Mouse (Mus musculus) embryonic facial prominence, embryonic 13.5 days (tissue): ENCODE measurements at regions not wholly inside any gene's neighbourhood (a gene's known extent, or its start where the extent isn't known, plus 50 kb on each side); places are given as distances from the start of the nearest gene placed in this dataset.

Source experiments
- ATAC-seq: fragments of 200-750 bp; cut with Nextera tagmentation; 2 replicates; pipeline ENCODE4 v1.8.0; 2017; ENCODE audit warnings: low read depth; ENCODE audit not compliant: insufficient number of reproducible peaks, insufficient read depth, low FRiP score, low TSS enrichment
- H3K27ac ChIP-seq: fragments of 300-500 bp; sonication (generic); 2 replicates; pipeline ENCODE4 v1.5.1; 2015; ENCODE audit warnings: moderate library complexity, mild to moderate bottlenecking, inconsistent platforms
- H3K27me3 ChIP-seq: fragments of 300-500 bp; sonication (generic); 2 replicates; pipeline ENCODE4 v1.6.1; 2015; ENCODE audit warnings: mild to moderate bottlenecking, inconsistent platforms
- H3K36me3 ChIP-seq: fragments of 300-500 bp; sonication (generic); 2 replicates; pipeline ENCODE4 v1.6.1; 2015; ENCODE audit warnings: mild to moderate bottlenecking, inconsistent platforms
- H3K4me1 ChIP-seq: fragments of 300-500 bp; sonication (generic); 2 replicates; pipeline ENCODE4 v1.6.1; 2015; ENCODE audit warnings: inconsistent platforms
- H3K4me2 ChIP-seq: fragments of 300-500 bp; sonication (generic); 2 replicates; pipeline ENCODE4 v1.6.1; 2015; ENCODE audit warnings: moderate library complexity, mild to moderate bottlenecking, inconsistent platforms
- H3K4me3 ChIP-seq: fragments of 300-500 bp; sonication (generic); 2 replicates; pipeline ENCODE4 v1.5.1; 2015; ENCODE audit warnings: mild to moderate bottlenecking, inconsistent platforms
- H3K9ac ChIP-seq: fragments of 300-500 bp; sonication (generic); 2 replicates; pipeline ENCODE4 v1.6.1; 2015; ENCODE audit warnings: mild to moderate bottlenecking, inconsistent platforms
- H3K9me3 ChIP-seq: fragments of 300-500 bp; sonication (generic); 2 replicates; pipeline ENCODE4 v1.6.1; 2016; ENCODE audit warnings: inconsistent platforms
- WGBS: fragments of 180-500 bp; shearing (Covaris S2); methylation state at CpG from one replicate; pipeline ENCODE4 v1.1.7; 2015; ENCODE audit warnings: mixed read lengths; 5-methylcytosine and 5-hydroxymethylcytosine counted together

DNA sequence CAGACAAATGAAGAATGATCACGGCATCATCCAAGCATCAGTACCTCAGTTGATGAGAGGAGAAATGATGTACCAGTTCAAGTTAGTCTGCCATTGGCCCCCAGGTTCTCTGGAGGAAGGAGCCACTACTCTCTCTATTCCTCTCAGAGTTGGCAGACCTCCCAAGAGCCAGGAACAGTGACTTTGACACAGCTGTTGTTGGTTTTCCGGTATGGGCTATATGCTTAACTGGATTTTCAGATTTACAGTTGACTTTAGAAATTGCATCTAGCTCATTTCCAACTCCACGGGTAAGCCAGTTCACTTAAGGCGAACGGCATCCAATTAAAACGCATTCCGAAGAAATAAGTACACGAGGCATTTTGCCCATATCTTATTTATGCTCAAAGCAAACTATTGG is 182.9 kb upstream of the Ppargc1a start:
- H3K4me3 ChIP-seq: no peak overlapping the region
- no peaks in the 10 kb centered on the region for H3K9me3 ChIP-seq
- H3K27ac ChIP-seq: no peak overlapping the region; the same call in 1 of the 2 replicates
- WGBS: 53% methylated on average over 8 of the region's 8 CpGs
- H3K4me1 ChIP-seq: peaks cover 7% of the 10 kb centered on the region; the same call in 1 of the 2 replicates
- no peaks in the 10 kb centered on the region for H3K27me3 ChIP-seq
- no peak for ATAC-seq
- H3K36me3 ChIP-seq: no peaks in the 10 kb centered on the region
- H3K9ac ChIP-seq: no peak overlapping the region
- no peak overlapping the region for H3K4me2 ChIP-seq

DNA sequence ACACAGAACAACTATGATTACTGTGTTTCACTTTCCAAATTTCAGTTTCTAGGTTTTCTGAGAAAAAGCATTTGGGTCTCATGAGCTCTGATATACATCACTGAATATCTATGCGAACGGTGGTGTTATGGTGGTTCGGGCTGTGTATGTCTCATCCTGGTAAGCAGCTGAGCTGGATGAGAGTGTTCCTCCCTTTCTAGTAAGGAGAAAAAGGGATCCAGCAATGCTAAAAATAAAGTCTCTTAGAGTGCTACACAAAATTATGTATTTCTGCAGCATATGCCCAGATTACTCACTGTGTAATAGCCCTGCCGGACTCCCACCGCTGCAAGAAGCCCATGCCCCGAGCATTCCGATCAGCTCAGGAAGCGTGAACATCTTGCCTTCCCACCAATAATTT is 173.4 kb upstream of the Ppargc1a start:
- WGBS: 91% methylated on average over 8 of the region's 8 CpGs
- no peaks in the 10 kb centered on the region for H3K4me1 ChIP-seq
- no peak overlapping the region for H3K4me3 ChIP-seq
- H3K36me3 ChIP-seq: no peaks in the 10 kb centered on the region
- no peaks in the 10 kb centered on the region for H3K9me3 ChIP-seq
- H3K27ac ChIP-seq: no peak overlapping the region
- H3K4me2 ChIP-seq: no peak overlapping the region
- no peaks in the 10 kb centered on the region for H3K27me3 ChIP-seq
- no peak overlapping the region for H3K9ac ChIP-seq
- no peak for ATAC-seq

DNA sequence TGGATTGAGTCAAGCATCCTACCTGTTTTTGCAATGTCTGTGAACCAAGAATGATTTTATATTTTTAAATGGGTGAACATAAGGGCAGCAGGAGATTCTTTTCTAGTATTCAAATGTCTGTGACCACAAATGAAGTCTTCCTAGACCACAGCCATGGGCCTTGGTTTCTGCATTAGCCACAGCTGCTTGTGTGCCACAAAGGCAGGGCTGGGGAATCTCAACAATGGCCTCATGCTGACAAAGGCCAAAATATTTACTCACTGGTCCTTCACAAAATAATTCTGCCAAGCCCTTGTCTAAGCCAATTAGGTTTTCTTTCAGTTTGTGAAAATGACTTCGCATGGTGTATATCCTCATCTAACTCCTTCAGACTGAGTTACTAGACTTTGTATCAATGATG is 162.7 kb upstream of the Ppargc1a start:
- Histone ChIP-seq H3K4me2 (no peak overlapping the region), H3K9ac (no peak overlapping the region), H3K27me3 (no peaks in the 10 kb centered on the region), H3K4me1 (peaks cover 16% of the 10 kb centered on the region), H3K9me3 (no peaks in the 10 kb centered on the region), H3K36me3 (no peaks in the 10 kb centered on the region), H3K4me3 (no peak overlapping the region), H3K27ac (no peak overlapping the region)
- 71% methylated on average over 1 of the region's 1 CpGs for WGBS
- ATAC-seq: no peak

DNA sequence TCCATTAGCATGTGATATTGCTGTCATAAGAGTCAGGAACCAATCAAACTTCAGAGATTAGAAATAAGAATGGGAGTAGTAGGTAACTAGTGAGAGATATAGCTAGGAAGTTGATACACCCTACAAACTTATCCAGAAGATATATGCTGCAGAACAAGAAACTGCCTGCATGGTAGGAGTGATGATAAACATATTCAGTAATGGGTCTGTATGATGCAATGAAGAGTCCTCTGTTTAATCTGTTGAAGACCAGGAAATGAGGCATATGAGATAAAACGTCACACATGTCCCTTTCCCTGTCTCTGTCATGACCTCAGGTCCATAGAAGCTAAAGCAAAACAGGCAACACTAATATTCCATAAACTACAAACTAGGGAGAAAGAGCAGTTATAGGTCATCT is 162.2 kb upstream of the Ppargc1a start:
- Histone ChIP-seq H3K27me3 (no peaks in the 10 kb centered on the region), H3K9ac (no peak overlapping the region), H3K4me2 (no peak overlapping the region), H3K4me3 (no peak overlapping the region), H3K36me3 (no peaks in the 10 kb centered on the region), H3K4me1 (peaks cover 16% of the 10 kb centered on the region), H3K27ac (no peak overlapping the region), H3K9me3 (no peaks in the 10 kb centered on the region)
- WGBS: 68% methylated on average over 1 of the region's 1 CpGs
- no peak for ATAC-seq

DNA sequence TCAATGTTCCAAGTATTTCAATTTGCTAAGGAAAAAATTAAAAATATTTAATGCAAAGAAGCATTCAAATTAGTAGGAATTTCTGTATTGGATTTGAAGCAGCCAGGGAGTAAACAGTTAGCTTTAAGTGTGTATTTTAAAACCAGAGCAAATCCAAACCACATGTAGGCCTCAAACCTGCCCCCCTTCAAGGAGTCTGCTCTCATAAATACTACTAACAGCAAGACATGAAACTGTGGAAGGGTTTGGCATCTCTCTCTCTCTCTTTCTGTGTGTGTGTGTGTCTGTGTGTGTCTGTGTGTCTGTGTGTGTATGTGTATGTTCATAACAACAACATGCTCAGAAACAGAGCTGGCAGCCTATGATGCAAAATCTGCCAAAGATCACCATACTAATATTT is 159.2 kb upstream of the Ppargc1a start:
- ATAC-seq: no peak
- Histone ChIP-seq H3K36me3 (no peaks in the 10 kb centered on the region), H3K9ac (no peak overlapping the region), H3K9me3 (no peaks in the 10 kb centered on the region), H3K4me2 (no peak overlapping the region), H3K4me1 (peaks cover 21% of the 10 kb centered on the region), H3K27me3 (no peaks in the 10 kb centered on the region), H3K4me3 (no peak overlapping the region), H3K27ac (peak overlapping the region; percentile 66; the same call in 1 of the 2 replicates)

DNA sequence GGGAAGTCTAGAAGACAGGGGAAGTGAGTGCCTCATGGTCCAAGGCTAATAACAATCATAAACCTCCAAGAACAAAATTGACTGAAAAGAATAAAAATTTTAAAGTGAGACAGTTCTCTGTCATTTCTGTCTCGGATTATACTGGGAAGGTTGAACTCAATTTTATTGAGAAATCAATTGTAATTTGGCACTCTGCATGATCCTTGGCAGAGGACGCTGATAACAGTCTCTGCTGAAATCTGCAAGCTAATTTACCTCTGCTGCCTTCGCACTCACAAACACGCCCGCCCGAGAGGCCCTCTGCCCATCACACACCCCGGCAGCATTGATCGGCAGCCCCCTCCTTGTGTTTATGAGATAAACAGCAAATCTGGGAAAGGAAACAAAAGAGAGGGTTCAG is 151.4 kb upstream of the Ppargc1a start:
- ATAC-seq: no peak
- Histone ChIP-seq H3K9ac (no peak overlapping the region), H3K4me1 (0 out of 2 replicates have a peak, but pooled peaks cover 3% of the 10 kb centered on the region), H3K27me3 (no peaks in the 10 kb centered on the region), H3K4me2 (no peak overlapping the region), H3K4me3 (no peak overlapping the region), H3K36me3 (no peaks in the 10 kb centered on the region), H3K9me3 (no peaks in the 10 kb centered on the region), H3K27ac (no peak overlapping the region)
- WGBS: 84% methylated on average over 8 of the region's 8 CpGs

DNA sequence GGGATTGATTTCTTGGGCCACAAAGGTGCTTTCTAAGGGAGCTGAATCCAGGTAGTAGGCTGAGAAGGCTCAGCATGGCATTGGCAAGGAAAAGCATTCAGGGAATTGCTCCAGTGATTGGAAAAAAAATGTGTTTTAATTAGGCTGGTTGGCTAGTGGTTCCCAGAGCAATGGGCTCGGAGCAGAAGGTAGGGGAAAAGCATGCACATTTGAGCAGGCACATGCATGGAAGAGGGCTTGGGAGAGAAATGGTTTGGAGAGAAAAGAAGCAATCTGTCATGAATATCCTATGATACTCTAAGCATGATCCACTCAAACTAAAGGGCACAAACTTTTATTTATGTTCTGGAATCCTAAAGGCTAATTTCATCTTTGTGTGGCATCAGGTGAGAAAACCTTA is 150.9 kb upstream of the Ppargc1a start:
- H3K36me3 ChIP-seq: no peaks in the 10 kb centered on the region
- ATAC-seq: no peak
- no peaks in the 10 kb centered on the region for H3K4me1 ChIP-seq
- WGBS: 66% methylated on average over 1 of the region's 1 CpGs
- H3K4me2 ChIP-seq: no peak overlapping the region
- no peaks in the 10 kb centered on the region for H3K27me3 ChIP-seq
- no peaks in the 10 kb centered on the region for H3K9me3 ChIP-seq
- no peak overlapping the region for H3K9ac ChIP-seq
- no peak overlapping the region for H3K27ac ChIP-seq
- no peak overlapping the region for H3K4me3 ChIP-seq

DNA sequence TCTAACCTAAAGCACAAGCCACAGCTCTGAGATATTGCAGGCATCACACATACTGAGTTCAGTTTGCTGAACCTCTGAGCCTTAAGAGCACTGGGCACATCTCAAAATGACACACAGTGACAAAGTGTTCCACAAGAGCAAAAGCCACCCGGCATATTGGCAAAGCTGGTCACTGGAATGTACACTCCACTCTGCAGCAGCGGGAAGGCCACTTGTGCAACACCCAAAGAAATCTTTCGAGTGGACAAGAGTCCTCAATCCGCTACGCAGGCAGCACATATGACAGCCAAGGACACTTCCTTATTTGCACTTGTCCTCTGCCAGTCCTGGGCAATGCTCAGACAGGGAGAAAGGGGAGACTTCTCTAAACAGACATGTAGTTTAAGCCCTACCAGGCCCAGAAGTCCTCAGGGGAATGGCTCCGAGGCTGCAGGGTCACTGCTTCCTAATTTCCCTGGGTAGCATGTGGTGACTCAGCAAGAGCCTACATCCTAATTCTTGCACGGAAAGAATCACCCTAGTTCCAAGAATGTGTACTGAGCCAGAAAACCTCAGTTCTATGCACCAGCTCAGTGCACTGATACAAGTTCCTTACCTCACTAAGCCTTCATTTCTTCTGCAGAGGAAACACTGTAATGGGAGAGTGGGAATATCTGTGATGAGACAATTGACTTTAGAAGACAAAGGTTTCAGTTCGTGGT is 144.5 kb upstream of the Ppargc1a start:
- no peaks in the 10 kb centered on the region for H3K27me3 ChIP-seq
- no peak overlapping the region for H3K9ac ChIP-seq
- no peak for ATAC-seq
- 83% methylated on average over 8 of the region's 8 CpGs for WGBS
- no peaks in the 10 kb centered on the region for H3K9me3 ChIP-seq
- H3K4me2 ChIP-seq: no peak overlapping the region
- no peak overlapping the region for H3K27ac ChIP-seq
- no peaks in the 10 kb centered on the region for H3K36me3 ChIP-seq
- no peaks in the 10 kb centered on the region for H3K4me1 ChIP-seq
- H3K4me3 ChIP-seq: no peak overlapping the region

DNA sequence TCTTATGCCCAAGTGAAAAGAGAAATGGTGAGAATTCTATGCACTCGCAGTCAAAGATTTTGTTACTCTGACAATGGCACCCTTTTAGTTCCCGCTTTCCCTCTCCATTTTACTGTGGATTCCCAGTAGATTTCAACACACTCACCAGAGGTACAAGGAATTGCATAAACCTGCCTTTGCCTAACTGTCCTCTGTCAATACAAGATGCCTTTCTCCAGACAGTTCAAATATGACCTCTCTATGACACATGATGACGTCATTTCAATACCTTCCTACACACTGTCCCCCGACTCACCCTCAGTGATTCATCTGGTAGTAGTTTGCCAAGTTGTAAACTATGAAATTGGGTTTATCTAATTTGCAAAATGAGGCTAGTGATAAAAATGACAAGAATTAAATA is 143.1 kb upstream of the Ppargc1a start:
- H3K9ac ChIP-seq: no peak overlapping the region
- H3K4me1 ChIP-seq: no peaks in the 10 kb centered on the region
- no peak overlapping the region for H3K4me2 ChIP-seq
- H3K27ac ChIP-seq: no peak overlapping the region
- no peaks in the 10 kb centered on the region for H3K27me3 ChIP-seq
- H3K4me3 ChIP-seq: no peak overlapping the region
- no peaks in the 10 kb centered on the region for H3K9me3 ChIP-seq
- H3K36me3 ChIP-seq: no peaks in the 10 kb centered on the region
- 69% methylated on average over 4 of the region's 4 CpGs for WGBS
- ATAC-seq: no peak

DNA sequence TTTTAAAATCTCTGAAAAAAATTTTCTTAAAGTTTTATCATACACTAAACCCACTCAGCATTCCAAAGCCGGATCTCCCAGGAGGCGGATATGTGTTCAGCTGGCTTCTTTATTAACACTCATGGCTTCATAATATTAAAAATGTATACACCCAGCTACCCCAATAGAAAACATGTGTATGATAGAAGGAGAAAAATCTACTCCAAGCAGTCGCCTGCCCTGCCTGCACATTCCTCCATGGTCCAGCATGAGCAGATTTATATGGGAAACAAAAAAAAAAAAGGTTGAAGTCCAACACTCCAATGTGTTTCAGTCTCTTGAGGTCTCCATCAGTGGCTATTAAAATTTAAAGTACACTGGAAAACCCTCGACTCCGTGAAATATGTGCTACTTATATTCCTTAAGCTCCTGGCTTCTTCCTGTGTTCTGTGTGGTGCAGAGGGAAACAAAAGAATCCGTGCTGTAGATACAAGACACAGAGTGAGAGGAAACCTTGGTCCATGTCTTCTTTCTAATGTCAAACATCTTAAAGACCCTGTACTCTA is 142.0 kb upstream of the Ppargc1a start:
- WGBS: 64% methylated on average over 6 of the region's 6 CpGs

DNA sequence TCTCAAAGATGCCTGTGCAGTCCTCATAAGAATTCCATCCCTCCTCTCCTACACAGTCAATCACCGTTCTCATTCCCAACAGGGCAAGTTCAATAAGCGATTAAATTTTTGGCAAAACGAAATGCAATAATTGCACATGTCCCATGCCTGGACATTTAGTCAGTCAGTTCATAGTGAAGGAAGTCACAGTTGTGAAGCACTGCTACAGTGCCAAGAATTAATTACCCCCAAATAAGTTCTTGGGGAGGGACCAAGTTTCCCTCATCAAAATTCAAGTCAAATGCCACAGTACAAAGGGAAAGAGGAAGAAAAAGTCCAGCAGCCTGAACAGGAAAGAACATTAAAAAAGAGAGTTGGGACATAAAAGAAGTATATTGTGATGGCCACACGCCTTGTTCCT is 112.4 kb upstream of the Ppargc1a start:
- Histone ChIP-seq H3K9ac (no peak overlapping the region), H3K27ac (no peak overlapping the region), H3K27me3 (no peaks in the 10 kb centered on the region), H3K36me3 (no peaks in the 10 kb centered on the region), H3K4me1 (no peaks in the 10 kb centered on the region), H3K4me2 (no peak overlapping the region), H3K4me3 (no peak overlapping the region), H3K9me3 (no peaks in the 10 kb centered on the region)
- WGBS: 88% methylated on average over 4 of the region's 4 CpGs
- ATAC-seq: no peak

More for the DNA sequence above, 142.0 kb upstream of the Ppargc1a start:
- Histone ChIP-seq H3K9ac (no peak overlapping the region), H3K27ac (no peak overlapping the region), H3K4me1 (no peaks in the 10 kb centered on the region), H3K36me3 (no peaks in the 10 kb centered on the region), H3K27me3 (no peaks in the 10 kb centered on the region), H3K4me2 (no peak overlapping the region), H3K9me3 (no peaks in the 10 kb centered on the region), H3K4me3 (no peak overlapping the region)
- no peak for ATAC-seq

DNA sequence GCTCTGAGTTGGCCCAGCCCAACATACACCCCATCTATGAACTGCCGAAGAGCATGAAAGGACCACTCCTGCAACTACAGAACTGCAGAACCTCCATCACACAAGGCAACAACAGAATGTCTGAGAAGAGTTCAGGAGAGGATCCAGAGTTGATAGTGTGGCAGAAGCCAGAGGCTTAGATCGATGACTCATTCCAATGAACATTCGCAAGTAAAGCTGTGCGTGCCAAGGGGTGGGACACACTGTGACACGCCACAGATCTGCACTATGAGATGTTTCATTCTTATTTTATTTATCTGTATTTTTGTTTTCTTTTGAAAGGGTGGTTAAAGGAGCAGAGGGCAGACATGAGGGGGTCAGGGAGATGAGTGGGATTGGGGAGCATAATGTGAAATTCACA is 103.7 kb upstream of the Ppargc1a start:
- no peak overlapping the region for H3K9ac ChIP-seq
- H3K4me2 ChIP-seq: no peak overlapping the region
- H3K27ac ChIP-seq: no peak overlapping the region
- no peaks in the 10 kb centered on the region for H3K4me1 ChIP-seq
- H3K27me3 ChIP-seq: no peaks in the 10 kb centered on the region
- no peaks in the 10 kb centered on the region for H3K36me3 ChIP-seq
- H3K9me3 ChIP-seq: no peaks in the 10 kb centered on the region
- WGBS: 92% methylated on average over 5 of the region's 5 CpGs
- H3K4me3 ChIP-seq: no peak overlapping the region
- ATAC-seq: no peak
